Mouse (Mus musculus) embryonic fibroblast, embryonic 13.5 days (primary cell): ENCODE results near the gene Chka. TPM values are rescaled to one million over a fixed set of nuclear protein-coding genes. Genes with fewer than 3 reads are reported as not detected.
A peak's percentile ranks its signal among the peaks of the same experiment; 100 is the strongest.

ENCODE experiments used
- H3K27ac ChIP-seq: 2 replicates; pipeline ENCODE4 v1.5.1; 2012; ENCODE audit warnings: low read length, control low read depth, inconsistent platforms; ENCODE audit not compliant: insufficient read depth
- H3K4me1 ChIP-seq: 2 replicates; pipeline ENCODE4 v1.6.1; 2011; ENCODE audit warnings: low read length; ENCODE audit not compliant: control insufficient read depth, insufficient read depth
- H3K4me3 ChIP-seq: 2 replicates; pipeline ENCODE4 v1.5.1; 2011; ENCODE audit warnings: mild to moderate bottlenecking, control low read depth, low read length; ENCODE audit not compliant: insufficient read depth
- CTCF ChIP-seq: IDR thresholded peaks from 2 replicates; pipeline ENCODE4 v1.5.1; 2011; ENCODE audit warnings: mild to moderate bottlenecking, control low read depth, low read length, moderate library complexity, borderline replicate concordance; ENCODE audit not compliant: insufficient read depth
- POLR2A ChIP-seq: IDR thresholded peaks from 2 replicates; pipeline ENCODE4 v1.6.1; 2011; ENCODE audit warnings: low read depth, mild to moderate bottlenecking, control low read depth, low read length, moderate library complexity
- polyA plus RNA-seq: library from polyadenylated mRNA; stranded (reverse); fragments of >200 nt; gene quantifications from 2 replicates; pipeline ENCODE4 v1.2.4, GENCODE M21; 2011; ENCODE audit warnings: low read depth; ENCODE audit not compliant: missing spikeins, insufficient read length

Gene Chka
- polyA plus RNA-seq, 1 experiment: 65.0 TPM

DNA sequence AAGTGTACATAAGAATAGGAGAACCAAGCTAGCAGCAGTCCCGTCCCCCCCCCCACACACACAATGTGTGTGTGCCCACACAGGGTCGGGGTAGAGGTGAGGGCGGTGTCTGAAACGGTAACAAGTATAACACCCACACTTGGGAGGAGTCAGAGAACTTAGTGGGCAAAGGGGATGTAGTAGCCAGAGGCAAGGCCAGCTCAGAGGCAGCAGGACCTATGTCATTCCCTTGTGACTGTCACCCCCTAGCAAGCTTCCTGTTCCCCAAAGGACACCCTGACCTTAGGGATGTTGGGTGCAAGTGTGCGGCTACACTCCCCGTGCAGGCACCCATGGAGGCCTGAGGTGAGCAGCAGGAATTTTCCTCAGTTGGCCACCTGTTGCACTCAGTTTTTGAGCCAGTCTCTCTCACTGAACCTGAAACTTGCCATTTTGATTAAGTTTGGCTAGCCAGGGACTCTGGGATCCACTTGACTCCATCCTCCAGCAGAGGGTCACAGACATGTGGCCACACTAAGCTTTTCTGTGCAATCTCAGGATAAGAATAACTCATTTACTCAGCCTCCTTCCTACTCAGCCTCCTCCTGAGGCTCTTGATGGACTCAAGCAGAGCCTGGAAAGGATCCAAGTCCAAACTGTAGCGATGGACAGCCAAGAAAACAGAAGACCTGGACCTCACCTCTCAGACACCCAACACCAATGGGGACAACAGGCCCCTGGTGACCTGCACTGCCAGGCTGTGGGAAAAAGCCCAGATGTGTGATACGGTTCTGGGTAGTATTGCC is 56.5 kb downstream of the Chka start:
- H3K4me3 ChIP-seq: no peak overlapping the region
- TF ChIP-seq POLR2A (no peak), CTCF (no peak)
- H3K4me1 ChIP-seq: 0 out of 2 replicates have a peak, but pooled peaks cover 2% of the 10 kb centered on the region
- no peak overlapping the region for H3K27ac ChIP-seq

DNA sequence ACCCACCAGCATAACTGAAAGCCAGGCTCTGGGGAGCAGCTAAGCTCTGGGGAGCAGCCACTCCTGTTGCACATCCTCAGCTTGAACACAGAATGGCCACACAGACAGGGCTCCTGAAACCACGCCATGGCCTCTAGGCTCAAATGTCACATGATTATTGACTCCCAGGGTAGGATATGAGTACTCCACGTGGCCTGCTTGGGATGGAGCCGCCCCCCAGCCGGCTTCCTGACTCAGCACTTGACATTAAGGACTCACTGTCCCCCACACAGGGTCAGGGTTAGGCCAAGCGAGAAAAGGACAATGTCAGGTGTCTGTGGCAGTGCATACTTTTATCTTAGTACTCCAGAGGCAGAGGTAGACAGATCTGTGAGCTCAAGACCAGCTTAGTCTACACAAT is 58.6 kb downstream of the Chka start:
- Histone ChIP-seq H3K27ac (no peak overlapping the region), H3K4me3 (no peak overlapping the region), H3K4me1 (peaks cover 2% of the 10 kb centered on the region; the same call in 1 of the 2 replicates)
- TF ChIP-seq POLR2A: no peak
- no peak for TF ChIP-seq CTCF

DNA sequence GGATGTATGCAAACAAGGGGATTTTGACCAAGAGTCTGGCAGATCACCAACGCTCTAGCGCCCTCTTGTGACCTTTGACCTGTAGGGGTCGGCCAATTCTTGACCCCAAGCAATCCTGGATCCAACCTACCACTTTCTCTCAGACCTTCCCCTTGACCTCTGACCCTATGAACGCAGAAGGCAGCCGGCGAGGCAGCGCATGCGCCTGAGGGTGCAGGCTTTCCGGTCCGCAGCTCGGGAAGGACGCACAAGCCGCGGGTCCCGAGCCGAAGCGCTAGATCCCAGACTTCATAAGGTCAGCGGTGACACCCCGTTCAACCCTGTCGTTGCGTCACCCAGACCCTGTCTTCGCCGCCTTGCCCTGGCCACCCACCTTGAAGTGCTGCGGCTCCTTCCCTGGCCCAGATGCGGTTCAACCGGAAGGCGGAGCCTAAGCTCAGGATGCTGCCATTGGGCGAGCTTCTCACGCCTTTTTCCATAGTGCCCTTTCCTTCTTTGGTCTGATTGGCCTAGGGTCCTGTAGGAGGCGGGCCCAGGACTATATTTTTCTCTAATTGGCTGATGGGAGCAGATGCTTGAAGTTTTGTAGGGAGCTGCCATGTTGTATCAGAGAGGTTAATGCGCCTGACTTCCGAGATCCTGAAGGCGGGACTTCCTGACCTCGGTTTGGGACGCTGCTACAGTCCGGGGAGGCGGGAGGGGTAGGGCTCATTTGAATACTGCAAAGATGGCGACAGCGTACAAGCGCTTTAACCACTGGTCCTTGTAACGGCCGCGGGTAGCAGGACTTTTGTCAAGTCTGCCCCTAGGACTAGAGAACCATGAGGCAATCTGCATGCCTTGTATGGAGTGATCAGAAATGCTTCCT is 61.0 kb downstream of the Chka start, which contains the start of gene Ndufs8:
Gene Ndufs8 (minus strand): TSS at position 438 of the 868 bp plus-strand sequence.
- Histone ChIP-seq H3K4me3 (peak within 1 kb of the TSS; percentile 78), H3K4me1 (peaks cover 2% of the 10 kb centered on the region; the same call in 1 of the 2 replicates), H3K27ac (peak within 1 kb of the TSS; percentile 51)
- no peak for TF ChIP-seq CTCF
- TF ChIP-seq POLR2A: peak; percentile 89

DNA sequence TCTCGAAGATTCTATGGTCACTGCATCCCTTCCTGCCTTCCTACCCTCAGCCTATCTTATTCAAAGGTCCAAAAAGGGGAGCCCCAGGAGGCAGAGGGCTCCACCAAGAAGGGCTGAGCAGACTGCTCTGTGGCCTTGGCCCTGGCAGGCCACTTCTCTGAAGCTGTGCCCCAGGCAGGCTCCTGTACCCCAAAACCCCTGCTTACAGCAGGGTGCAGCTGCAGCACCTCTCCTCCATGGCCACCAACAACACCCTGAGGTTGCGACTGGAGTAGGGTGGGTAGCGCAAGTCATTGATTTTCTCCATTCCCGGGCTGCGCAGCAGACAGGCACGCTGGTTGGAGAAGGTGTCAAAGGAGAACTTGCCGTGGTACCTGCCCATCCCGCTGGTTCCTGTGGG is 62.1 kb downstream of the Chka start:
- Histone ChIP-seq H3K4me1 (peaks cover 2% of the 10 kb centered on the region; the same call in 1 of the 2 replicates), H3K4me3 (peak overlapping the region; percentile 78), H3K27ac (no peak overlapping the region)
- no peak for TF ChIP-seq CTCF
- 0 out of 2 replicates have a peak, but pooled peaks have one; percentile 30 for TF ChIP-seq POLR2A

DNA sequence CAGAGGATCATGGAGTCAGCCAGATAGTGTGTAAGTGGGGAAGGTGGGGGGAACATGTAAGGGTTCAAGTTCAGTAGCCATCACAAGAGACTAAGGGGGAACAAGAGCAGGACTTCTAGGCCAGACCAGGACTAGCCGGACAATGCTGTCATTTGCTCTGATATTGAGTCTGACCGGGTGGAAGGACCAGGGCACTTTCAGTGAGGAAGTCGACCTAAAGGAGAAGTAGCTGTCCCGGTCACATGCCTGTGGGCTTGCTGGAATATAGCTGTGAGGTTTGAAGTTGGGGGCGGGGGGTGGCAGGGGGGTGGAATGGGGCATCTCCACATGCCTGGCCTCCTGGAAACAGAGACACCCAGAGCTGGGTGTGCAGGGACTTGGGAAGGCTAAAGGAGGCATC is 63.0 kb downstream of the Chka start:
- no peak overlapping the region for H3K27ac ChIP-seq
- H3K4me3 ChIP-seq: no peak overlapping the region
- H3K4me1 ChIP-seq: peaks cover 2% of the 10 kb centered on the region; the same call in 1 of the 2 replicates
- TF ChIP-seq POLR2A: no peak
- TF ChIP-seq CTCF: no peak

DNA sequence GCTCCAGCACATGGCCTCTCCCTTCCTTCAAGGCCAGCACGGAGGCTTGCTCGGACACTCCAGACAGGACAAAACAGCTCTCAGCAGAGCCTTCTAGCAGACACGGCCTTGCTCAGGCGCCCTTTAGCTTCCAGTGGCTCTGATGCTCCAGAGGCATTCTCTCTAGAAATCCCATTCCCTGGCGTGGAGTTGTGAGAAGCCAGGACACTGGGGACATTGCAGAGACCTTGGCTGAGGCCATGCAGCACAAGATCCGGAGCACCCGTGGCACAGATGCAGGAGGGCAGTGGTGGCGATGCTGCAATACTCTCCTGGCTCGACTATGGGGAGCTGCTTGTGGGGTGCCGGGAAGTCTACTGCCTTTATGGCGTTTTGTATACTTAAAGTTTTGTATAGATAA is 65.2 kb downstream of the Chka start:
- Histone ChIP-seq H3K27ac (no peak overlapping the region), H3K4me3 (no peak overlapping the region), H3K4me1 (peaks cover under 1% of the 10 kb centered on the region; the same call in 1 of the 2 replicates)

DNA sequence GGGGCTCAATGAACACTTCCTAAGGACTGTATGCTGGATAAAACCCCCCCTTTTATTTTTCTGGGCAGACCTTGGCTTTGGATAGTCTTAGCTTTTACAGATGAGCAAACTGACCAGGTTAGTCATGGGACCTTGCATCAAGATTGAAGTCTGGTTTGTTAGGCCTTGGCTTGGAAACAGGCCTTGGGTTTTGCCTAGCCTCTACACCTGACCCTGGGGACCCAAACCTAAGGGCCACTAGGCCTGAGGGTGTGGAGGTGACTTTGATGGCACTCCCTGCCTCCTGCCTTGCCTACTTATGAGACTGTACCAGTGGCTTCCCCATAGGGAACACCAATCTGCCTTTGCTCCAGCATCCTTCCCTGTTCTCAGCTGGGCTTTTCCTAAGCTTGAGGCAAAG is 68.4 kb downstream of the Chka start:
- Histone ChIP-seq H3K27ac (no peak overlapping the region), H3K4me3 (no peak overlapping the region), H3K4me1 (no peaks in the 10 kb centered on the region)
- TF ChIP-seq POLR2A (no peak), CTCF (no peak)

More for the DNA sequence above, 65.2 kb downstream of the Chka start:
- TF ChIP-seq CTCF (no peak), POLR2A (no peak)

DNA sequence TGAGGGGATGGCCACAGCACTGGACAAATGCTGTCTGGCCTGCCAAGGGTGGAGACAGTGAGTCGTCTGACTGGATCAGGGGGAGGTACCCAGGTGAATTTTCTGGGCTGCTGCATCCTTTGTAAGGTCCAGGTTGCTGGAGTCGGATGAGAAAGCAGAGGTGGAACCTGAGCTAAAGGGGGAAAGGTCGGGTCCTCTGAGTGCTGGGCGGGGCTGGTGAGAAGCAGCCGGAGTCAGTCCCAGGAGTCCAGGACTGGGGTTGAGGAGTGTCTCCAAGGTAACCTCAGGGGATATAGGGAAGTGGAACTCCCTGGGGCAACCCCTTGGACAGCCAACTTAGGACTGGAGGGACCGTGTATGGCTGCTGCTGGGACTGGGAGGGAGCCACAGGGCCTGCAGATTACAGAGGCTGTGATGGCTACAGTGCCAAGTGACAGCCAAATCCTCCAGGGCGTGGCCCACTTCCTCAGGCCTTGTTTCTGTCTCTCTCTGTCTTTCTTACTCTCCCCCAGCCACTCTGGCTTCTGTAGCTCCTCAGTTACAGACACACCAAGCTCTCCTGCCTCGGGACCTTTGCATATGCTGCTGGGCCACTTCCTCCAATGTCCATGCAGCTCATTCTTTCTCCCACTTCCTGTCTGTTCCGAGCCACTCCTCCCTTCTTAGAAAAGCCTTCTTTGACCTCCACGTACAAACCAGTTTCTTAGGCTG is 71.2 kb downstream of the Chka start:
- Histone ChIP-seq H3K27ac (no peak overlapping the region), H3K4me1 (peaks cover 7% of the 10 kb centered on the region; the same call in 1 of the 2 replicates), H3K4me3 (no peak overlapping the region)
- TF ChIP-seq CTCF (no peak), POLR2A (no peak)

DNA sequence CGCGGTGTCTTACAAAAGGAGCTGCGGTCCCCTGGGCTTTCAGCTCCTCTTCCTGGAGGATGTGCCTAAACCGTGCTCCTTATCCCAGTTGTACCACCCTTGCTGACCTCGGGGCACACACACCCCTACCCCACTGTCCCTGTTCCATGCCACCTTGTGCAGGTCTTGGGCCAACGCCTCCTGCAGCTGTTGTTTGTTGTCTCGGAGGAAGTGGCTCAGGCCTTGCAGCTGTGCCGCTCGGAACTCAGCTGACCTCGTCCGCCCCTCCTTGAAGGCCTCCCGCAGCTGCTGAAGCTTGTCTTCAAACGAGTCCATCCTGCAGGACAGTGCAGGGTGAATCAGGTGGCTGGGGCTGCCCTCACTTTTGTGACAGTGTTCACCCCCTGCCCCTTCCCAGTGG is 72.0 kb downstream of the Chka start:
- peaks cover 7% of the 10 kb centered on the region; the same call in 1 of the 2 replicates for H3K4me1 ChIP-seq
- no peak overlapping the region for H3K4me3 ChIP-seq
- no peak overlapping the region for H3K27ac ChIP-seq
- TF ChIP-seq CTCF (no peak), POLR2A (no peak)
